Mouse (Mus musculus): ENCODE measurements around the gene Mta1.

DNA sequence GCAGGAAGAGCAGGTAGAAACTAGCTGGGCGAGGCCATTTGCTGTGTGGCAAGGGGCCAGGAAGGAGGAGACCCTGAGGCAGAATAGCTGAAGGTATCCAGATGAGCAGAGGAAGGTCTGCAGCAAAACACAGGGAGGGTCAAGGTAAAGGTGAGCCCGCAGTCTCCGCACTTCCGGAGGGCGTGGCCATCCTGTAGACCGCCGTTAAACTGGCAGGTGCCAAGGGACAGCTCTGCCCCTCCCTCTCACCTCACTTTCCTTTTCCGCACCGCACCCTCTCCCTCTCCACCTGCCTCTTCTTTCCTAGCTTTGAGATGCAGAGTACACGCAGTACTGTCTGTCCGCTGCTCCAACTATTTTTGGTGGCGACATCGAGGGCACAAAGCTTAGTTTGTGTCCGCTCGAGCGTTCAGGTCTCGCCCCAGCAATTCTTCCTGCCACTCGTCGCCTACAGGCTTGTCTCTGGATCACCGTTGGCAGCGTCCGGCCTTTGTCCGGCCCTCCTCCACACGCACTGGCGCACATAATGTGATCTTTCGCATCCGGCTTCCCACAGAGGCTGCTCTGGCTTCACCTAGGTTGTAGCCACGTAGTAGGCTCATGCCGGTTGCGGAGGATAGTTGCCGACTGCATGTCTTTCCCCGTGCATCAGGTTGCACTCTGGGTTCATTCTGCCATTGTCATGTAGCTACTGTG, 57.1 kb downstream of the Mta1 start:
- TF ChIP-seq CTCF (IDR thresholded peaks at IDR 0.05; ENCODE audit: low read depth, low read length) (no peak), GATA2 (IDR thresholded peaks at IDR 0.05; ENCODE audit: borderline replicate concordance, low read depth, low read length) (no peak)
